Mouse (Mus musculus): Measurements from ENCODE around the gene Golga7b.
A peak's percentile ranks its signal among the peaks of the same experiment; 100 is the strongest.

Golga7b gene

GRCm38 (mm10) chr19:42249976-42250914, 2.9 kb downstream of the Golga7b start:
- no peak for DNase-seq (ENCODE audit: extremely low read depth, low read depth)

GRCm38 (mm10) chr19:42255438-42255783, 8.0 kb downstream of the Golga7b start:
- DNase-seq (ENCODE audit: extremely low read depth, low read depth): no peak

GRCm38 (mm10) chr19:42255784-42256610, 8.6 kb downstream of the Golga7b start:
- DNase-seq (ENCODE audit: extremely low read depth, low read depth): no peak

GRCm38 (mm10) chr19:42256611-42257240, 9.4 kb downstream of the Golga7b start:
- no peak for DNase-seq (ENCODE audit: extremely low read depth, low read depth)

- no peak for DNase-seq (ENCODE audit: extremely low read depth, low read depth)
Measured at GRCm38 (mm10) chr19:42257241-42257635, 9.9 kb downstream of the Golga7b start.

- DNase-seq (ENCODE audit: extremely low read depth, low read depth): no peak
Measured at GRCm38 (mm10) chr19:42258031-42258430, 10.7 kb downstream of the Golga7b start.

- no peak for DNase-seq (ENCODE audit: extremely low read depth, low read depth)
Measured at GRCm38 (mm10) chr19:42258596-42258995, 11.2 kb downstream of the Golga7b start.

GRCm38 (mm10) chr19:42260486-42260885, 13.1 kb downstream of the Golga7b start:
- no peak for DNase-seq (ENCODE audit: extremely low read depth, low read depth)

- DNase-seq (ENCODE audit: extremely low read depth, low read depth): no peak
Measured at GRCm38 (mm10) chr19:42263524-42263923, 16.1 kb downstream of the Golga7b start.

- DNase-seq (ENCODE audit: extremely low read depth, low read depth): no peak
Measured at GRCm38 (mm10) chr19:42268337-42268736, 21.0 kb downstream of the Golga7b start.

GRCm38 (mm10) chr19:42270119-42270518, 22.7 kb downstream of the Golga7b start:
- DNase-seq (ENCODE audit: extremely low read depth, low read depth): no peak

- DNase-seq (ENCODE audit: extremely low read depth, low read depth): no peak
Measured at GRCm38 (mm10) chr19:42271182-42271581, 23.8 kb downstream of the Golga7b start.

- peak; percentile 73 for DNase-seq (ENCODE audit: extremely low read depth, low read depth)
Measured at GRCm38 (mm10) chr19:42272003-42272963, 24.9 kb downstream of the Golga7b start.

GRCm38 (mm10) chr19:42277288-42277687, 29.9 kb downstream of the Golga7b start:
- no peak for DNase-seq (ENCODE audit: extremely low read depth, low read depth)

GRCm38 (mm10) chr19:42278461-42278860, 31.1 kb downstream of the Golga7b start:
- DNase-seq (ENCODE audit: extremely low read depth, low read depth): no peak

GRCm38 (mm10) chr19:42279611-42280010, 32.2 kb downstream of the Golga7b start:
- no peak for DNase-seq (ENCODE audit: extremely low read depth, low read depth)

- DNase-seq (ENCODE audit: extremely low read depth, low read depth): no peak
Measured at GRCm38 (mm10) chr19:42284178-42284577, 36.8 kb downstream of the Golga7b start.

GRCm38 (mm10) chr19:42288361-42288760, 41.0 kb downstream of the Golga7b start:
- no peak for DNase-seq (ENCODE audit: extremely low read depth, low read depth)

GRCm38 (mm10) chr19:42290954-42291661, 43.7 kb downstream of the Golga7b start:
- DNase-seq (ENCODE audit: extremely low read depth, low read depth): no peak

- DNase-seq (ENCODE audit: extremely low read depth, low read depth): no peak
Measured at GRCm38 (mm10) chr19:42292106-42292505, 44.7 kb downstream of the Golga7b start.

Data from MEL-GATA-1-ER (cell line).